Mouse (Mus musculus) splenic B cell, adult 2 months (primary cell): ENCODE measurements around the gene Klk1.
"Not testable (repeated sequence)": the region's sequence is repeated elsewhere in the genome, so short reads cannot be mapped to it uniquely, and the experiment has no call there.

Experiments used
- DNase-seq: peaks from one replicate; pipeline ENCODE4 v3.0.0-alpha.2; 2011; ENCODE audit warnings: low read depth, low spot score
- H3K27me3 ChIP-seq: 2 replicates; pipeline ENCODE4 v1.6.1; 2012; ENCODE audit warnings: mild to moderate bottlenecking, low read length, moderate library complexity, mixed read lengths; ENCODE audit not compliant: control insufficient read depth, poor library complexity, insufficient read depth, severe bottlenecking
- H3K36me3 ChIP-seq: 2 replicates; pipeline ENCODE4 v1.6.1; 2012; ENCODE audit warnings: mild to moderate bottlenecking, low read length, moderate library complexity, mixed read lengths; ENCODE audit not compliant: control insufficient read depth, poor library complexity, insufficient read depth, severe bottlenecking

The Klk1 gene

GRCm38 (mm10) chr7:44225076-44225475, at the start of gene Klk1:
Gene Klk1, plus strand, starts transcription at chr7:44225360.
- DNase-seq = no peak
- Histone ChIP-seq H3K27me3 (no peaks in the 10 kb centered on the region), H3K36me3 (no peaks in the 10 kb centered on the region)

- Histone ChIP-seq H3K27me3 (no peaks in the 10 kb centered on the region), H3K36me3 (no peaks in the 10 kb centered on the region)
- no peak for DNase-seq
These were observed 45.7 kb upstream of the Klk1 start for GRCm38 (mm10) chr7:44179299-44180045.

GRCm38 (mm10) chr7:44186516-44186915, 38.6 kb upstream of the Klk1 start:
- H3K36me3 ChIP-seq, H3K27me3 ChIP-seq, DNase-seq: not testable (repeated sequence)

- DNase-seq, H3K36me3 ChIP-seq, H3K27me3 ChIP-seq: not testable (repeated sequence)
These were observed 37.2 kb upstream of the Klk1 start, which contains the start of gene Klk1b24 for GRCm38 (mm10) chr7:44187936-44188335. Gene Klk1b24, plus strand, starts transcription at chr7:44188236.

- not testable (repeated sequence) for DNase-seq, H3K27me3 ChIP-seq, H3K36me3 ChIP-seq
These were observed 31.7 kb upstream of the Klk1 start for GRCm38 (mm10) chr7:44193466-44193865.

- H3K27me3 ChIP-seq = no peaks in the 10 kb centered on the region
- no peak for DNase-seq
- no peaks in the 10 kb centered on the region for H3K36me3 ChIP-seq
These were observed 27.3 kb upstream of the Klk1 start, which contains the start of gene Klk1b3 for GRCm38 (mm10) chr7:44197891-44198290. Gene Klk1b3, plus strand, starts transcription at chr7:44198191.

- DNase-seq, H3K27me3 ChIP-seq, H3K36me3 ChIP-seq: not testable (repeated sequence)
These were observed 18.0 kb upstream of the Klk1 start, which contains the start of gene Klk1b4 for GRCm38 (mm10) chr7:44207135-44207534. Gene Klk1b4, plus strand, starts transcription at chr7:44207435.

- Histone ChIP-seq H3K27me3 (no peaks in the 10 kb centered on the region), H3K36me3 (no peaks in the 10 kb centered on the region)
- DNase-seq = no peak
These were observed 16.9 kb upstream of the Klk1 start for GRCm38 (mm10) chr7:44208307-44208706.

- DNase-seq = no peak
- Histone ChIP-seq H3K27me3 (no peaks in the 10 kb centered on the region), H3K36me3 (no peaks in the 10 kb centered on the region)
These were observed 9.5 kb upstream of the Klk1 start, which contains the start of gene Klk1b5 for GRCm38 (mm10) chr7:44215645-44216044. Gene Klk1b5, plus strand, starts transcription at chr7:44215945.

GRCm38 (mm10) chr7:44221601-44222000, 3.6 kb upstream of the Klk1 start:
- H3K36me3 ChIP-seq, H3K27me3 ChIP-seq, DNase-seq: not testable (repeated sequence)

GRCm38 (mm10) chr7:44222335-44222734, 2.8 kb upstream of the Klk1 start:
- H3K36me3 ChIP-seq, H3K27me3 ChIP-seq, DNase-seq: not testable (repeated sequence)

- no peaks in the 10 kb centered on the region for H3K36me3 ChIP-seq
- DNase-seq = no peak
- H3K27me3 ChIP-seq = no peaks in the 10 kb centered on the region
These were observed 10.7 kb downstream of the Klk1 start, which contains the start of gene Gm36864 for GRCm38 (mm10) chr7:44235909-44236308. Gene Gm36864, plus strand, starts transcription at chr7:44236177.

GRCm38 (mm10) chr7:44239913-44240312, 14.8 kb downstream of the Klk1 start:
- no peaks in the 10 kb centered on the region for H3K27me3 ChIP-seq
- DNase-seq = no peak
- H3K36me3 ChIP-seq = no peaks in the 10 kb centered on the region

- no peak for DNase-seq
- no peaks in the 10 kb centered on the region for H3K27me3 ChIP-seq
These were observed 15.6 kb downstream of the Klk1 start for GRCm38 (mm10) chr7:44240712-44241111.

GRCm38 (mm10) chr7:44241163-44241562, 16.0 kb downstream of the Klk1 start:
- Histone ChIP-seq H3K27me3 (no peaks in the 10 kb centered on the region), H3K36me3 (no peaks in the 10 kb centered on the region)
- DNase-seq = no peak

More at GRCm38 (mm10) chr7:44240712-44241111, 15.6 kb downstream of the Klk1 start:
- H3K36me3 ChIP-seq = no peaks in the 10 kb centered on the region
